Mouse (Mus musculus): ENCODE results near the gene Prrt1.

The Prrt1 gene

DNA sequence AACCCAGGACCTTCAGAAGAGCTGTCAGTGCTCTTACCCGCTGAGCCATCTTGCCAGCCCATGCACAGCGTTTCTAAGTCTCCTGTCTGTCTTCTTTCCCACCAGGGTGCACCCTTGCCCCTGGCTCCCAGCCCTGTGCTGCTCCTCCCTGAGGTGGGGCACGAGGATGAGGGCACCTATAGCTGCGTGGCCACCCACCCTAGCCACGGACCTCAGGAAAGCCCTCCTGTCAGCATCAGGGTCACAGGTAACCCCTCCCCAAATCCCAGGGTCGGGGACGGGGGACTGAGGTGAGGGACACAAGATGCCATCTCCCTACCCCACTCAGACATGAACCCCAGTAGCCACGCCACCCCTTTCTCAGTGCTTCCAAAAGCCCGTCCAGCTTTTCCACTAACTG is 29.4 kb upstream of the Prrt1 start:
- DNase-seq, result no peak

DNA sequence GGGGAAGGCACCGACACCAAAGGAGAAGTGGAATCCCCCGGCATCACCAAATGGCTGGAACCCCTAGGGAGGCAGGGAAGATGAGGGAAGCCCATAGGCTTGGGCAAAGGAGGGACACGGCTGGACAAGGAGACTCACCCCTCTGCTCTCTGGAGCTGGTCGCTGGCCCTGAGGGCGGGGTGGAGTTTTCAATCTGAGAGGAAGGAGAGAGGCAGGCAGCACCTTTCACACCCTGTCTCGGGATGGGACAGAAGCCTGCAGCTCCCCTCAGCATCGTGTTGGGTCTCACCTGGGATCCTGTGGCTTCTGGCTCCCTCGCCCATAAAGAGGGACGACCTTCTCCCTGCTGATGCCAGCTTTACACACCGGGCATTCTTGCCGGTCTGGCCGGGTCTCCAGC is 27.5 kb upstream of the Prrt1 start:
- no peak for DNase-seq

DNA sequence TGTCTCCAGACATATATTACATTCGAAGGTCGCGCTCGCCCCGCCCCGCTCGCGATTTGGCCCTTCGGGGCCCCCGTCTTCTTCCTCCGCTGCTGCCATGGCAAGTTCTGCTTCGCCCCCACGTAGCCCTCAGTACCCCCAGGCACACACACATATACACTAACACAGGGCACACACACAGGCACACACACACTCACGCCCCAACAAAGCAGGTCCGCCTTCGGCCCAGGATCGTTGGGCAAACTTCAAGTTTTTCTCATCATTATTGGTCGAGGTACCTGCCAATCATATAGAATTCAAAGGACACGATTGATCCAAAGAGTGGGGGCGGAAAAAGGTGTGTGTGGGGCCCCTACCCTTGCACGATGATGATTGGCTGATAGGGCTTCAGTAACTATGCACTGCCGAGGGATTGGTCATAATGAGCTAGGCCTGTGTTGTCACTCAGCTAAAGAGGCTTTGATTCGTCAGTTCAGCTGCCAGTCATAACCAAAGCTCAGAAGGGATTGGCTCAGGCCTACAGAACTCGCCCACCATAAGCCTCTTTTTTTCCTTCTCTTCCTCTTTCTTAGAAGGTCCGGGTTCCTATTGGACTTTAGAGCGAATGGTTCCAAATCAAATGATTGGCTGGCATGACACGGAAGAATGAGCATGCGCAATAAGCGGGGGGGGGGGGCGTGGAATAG is 25.8 kb upstream of the Prrt1 start, which contains the start of gene Rnf5:
Rnf5 (minus strand) TSS at position 316 of the 686 bp plus-strand sequence.
- DNase-seq, result peak; percentile 97

GRCm38 (mm10) chr17:34604061-34604508 is 25.2 kb upstream of the Prrt1 start, which contains the start of gene Agpat1:
Gene Agpat1 (plus strand): TSS chr17:34604262.
- DNase-seq, result peak; percentile 97

DNA sequence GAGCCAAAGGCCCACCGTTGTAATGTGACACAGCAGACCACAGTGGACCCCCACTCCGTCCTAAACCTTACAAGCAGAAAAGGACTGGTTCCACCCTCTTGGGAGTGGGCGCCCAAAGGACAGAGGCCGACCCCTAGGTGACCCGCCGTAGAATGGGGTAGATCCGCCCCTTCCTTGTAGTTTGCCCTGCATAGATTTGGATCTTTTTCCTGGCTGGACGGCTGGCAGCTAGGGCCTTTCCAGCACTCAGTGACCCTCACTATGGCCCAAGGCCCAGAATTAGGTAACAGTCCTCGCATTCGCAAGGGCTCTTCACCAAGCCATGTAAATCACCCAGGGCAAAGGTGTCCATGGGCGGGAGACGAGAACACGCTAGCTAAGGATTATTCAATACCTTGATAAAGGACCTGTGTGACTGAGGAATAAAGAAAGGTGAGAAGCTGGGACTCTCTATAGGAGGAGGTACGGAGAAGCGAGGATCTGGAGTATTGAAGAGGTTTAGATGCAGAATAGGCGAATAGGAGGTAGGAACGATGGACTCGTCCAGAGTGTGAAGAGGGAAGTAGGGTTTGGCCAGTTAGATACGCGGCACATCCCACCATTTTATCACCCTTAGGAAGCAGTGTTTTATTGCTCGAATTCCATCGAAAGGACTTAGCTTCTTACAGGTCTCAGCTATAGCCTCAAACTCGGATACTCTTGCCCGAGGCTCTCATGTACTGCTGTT is 24.7 kb upstream of the Prrt1 start:
- peak; percentile 76 for DNase-seq

- DNase-seq, result peak; percentile 98
Observed at GRCm38 (mm10) chr17:34605609-34606008, 23.7 kb upstream of the Prrt1 start.

GRCm38 (mm10) chr17:34606186-34607039 is 22.9 kb upstream of the Prrt1 start:
- no peak for DNase-seq

DNA sequence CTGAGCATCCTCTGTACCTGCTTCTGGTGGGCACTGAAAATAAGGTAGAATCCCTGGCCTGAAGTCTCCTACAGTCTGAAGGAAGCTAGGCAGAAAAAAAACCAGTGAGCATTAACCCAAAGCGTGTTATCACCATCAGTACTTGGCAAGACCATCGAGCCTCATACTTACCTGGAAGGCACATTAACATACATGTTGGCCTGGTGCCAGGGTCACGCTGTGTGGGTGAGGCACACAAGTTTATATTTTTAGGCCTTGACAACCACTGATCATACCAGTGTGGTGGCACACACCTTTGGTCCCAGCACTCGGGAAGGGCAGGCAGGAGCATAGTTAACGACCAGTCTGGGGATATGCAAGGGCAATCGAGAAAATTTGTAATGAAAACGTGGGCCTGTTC is 21.3 kb upstream of the Prrt1 start:
- peak; percentile 35 for DNase-seq

DNA sequence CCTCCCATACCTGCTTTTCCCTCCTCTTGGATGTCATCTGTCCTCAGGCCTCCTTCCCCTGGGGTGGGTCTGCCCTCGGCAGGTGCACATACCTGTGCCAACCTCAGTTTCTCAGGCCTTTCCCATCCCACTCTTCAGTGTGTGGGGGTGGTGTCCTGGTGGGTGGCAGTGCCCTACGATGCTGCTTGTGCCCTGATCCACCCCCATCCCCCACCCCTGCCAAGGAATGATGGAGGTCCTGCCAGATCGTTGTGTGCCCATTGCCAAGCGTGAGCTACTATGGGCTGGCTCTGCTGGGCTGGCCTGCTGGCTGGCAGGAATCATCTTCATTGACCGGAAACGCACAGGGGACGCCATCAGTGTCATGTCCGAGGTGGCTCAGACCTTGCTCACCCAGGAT is 18.3 kb upstream of the Prrt1 start:
- no peak for DNase-seq

- no peak for DNase-seq
Observed at GRCm38 (mm10) chr17:34613054-34613645, 16.2 kb upstream of the Prrt1 start.

DNA sequence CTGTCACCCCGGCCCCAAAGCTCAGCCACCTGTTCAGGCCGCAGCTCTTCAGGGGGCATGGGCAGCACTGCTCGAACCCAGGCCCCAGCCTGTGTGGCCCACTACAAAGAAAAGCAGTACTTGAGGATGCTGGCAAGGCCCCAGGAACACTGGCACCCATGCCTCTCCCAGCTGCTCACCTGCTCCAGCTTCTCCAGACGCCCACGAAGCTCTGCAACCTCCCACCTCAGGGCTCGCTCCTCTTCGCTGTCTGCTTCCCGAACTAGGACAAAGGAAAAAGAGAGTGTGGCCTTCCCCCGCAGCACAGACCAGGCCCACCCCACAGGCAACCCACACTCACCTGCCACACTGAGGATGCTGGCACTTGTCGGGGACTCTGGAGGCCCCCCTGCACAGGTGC is 15.5 kb upstream of the Prrt1 start:
- DNase-seq, result no peak

- no peak for DNase-seq
Observed at GRCm38 (mm10) chr17:34615871-34616270, 13.5 kb upstream of the Prrt1 start, which contains the start of gene Egfl8. Gene Egfl8 (minus strand): TSS chr17:34615971.

DNA sequence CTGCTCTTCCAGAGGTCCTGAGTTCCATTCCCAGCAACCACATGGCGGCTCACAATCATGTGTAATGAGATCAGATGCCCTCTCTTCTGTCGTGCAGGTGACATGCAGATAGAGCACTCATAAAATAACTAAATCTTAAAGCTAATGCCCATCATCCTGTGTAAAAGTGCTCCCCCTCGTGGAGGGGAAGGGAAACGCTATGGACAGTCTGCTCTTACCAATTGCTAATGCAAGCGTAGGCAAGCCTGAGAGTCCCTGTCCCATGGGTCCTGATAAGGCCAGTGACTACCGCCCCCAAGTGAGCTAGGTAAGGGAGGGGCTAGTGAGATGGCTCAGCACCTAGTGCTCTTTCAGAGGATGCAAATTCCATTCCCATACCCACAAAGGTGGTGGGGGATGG is 10.3 kb upstream of the Prrt1 start:
- peak; percentile 82 for DNase-seq

GRCm38 (mm10) chr17:34621006-34621405 is 8.3 kb upstream of the Prrt1 start:
- DNase-seq, result no peak

- DNase-seq, result no peak
Observed at GRCm38 (mm10) chr17:34623161-34623560, 6.2 kb upstream of the Prrt1 start.

DNA sequence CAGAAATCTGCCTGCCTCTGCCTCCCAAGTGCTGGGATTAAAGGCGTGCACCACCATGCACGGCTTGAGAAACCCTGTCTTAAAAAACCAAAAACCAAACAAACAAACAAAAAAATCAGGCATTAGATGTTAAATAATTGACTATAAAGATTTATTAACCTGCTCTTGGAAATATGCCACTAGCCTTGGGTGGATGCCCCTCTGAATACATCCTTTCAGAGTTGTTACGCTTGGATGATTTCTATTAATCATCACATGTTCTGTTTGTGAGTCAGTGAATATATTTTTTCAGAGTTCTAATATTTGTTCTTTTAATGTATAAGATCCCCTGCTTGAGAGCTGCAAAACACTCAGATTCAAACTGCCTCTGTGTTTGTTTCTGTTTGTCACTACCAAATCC is 4.4 kb upstream of the Prrt1 start:
- no peak for DNase-seq

GRCm38 (mm10) chr17:34626062-34626772 is 3.1 kb upstream of the Prrt1 start:
- DNase-seq, result no peak

DNA sequence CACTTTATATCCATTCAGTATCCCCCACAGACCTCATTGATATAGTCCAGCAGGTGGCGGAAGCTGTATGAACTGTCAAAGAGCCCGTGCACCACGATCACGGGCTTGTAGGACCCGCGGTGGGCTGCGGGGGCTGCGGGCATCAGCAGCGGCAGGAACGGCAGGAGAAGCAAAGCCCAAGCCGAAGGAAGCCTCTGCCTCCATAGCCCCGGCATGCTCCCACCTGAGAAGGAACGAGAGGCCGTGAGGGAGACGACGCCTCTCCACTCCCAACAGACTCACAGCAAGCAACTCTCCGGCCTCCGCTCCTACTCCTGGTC is 2.6 kb upstream of the Prrt1 start:
- no peak for DNase-seq

DNA sequence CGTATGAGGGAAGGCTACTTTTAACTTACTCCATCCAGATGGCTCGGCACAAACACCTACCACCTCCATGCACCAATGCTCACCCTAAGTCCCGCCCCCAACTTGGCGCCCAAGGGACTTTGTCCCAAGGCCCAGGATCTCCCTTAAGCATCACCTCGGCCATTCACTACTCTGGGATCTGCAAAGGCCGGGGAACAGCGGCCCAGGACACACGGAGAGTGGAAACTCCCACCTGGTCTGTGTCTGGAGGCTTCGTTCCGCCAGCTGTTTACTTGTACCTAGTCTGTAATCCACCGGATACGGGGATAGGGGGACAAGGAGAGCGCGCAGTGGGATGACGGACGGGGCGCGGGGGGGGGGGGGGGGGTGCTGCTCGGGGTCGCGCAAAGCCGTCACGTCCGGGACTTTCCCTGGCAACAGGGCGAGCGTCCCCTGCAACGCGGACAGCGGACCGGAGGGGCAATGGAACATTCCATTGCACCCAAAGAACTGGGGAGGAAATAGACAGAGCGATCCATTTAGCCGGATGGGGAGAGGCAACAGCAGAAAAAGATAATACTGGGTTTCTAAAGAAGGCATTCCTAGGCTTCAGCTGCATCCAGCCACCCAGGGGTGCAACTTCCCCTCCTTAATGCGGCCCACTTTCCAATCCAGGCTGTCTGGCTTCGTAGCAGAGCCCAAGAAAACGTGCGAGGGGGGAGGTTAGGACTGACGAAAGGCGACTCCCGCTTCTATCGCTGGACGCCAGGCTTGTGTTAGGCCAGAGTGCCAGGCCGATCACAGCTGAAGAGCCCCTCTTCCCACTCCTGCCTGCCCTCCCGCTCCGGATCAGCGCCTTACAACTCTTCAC is 2.0 kb upstream of the Prrt1 start:
- peak; percentile 91 for DNase-seq

GRCm38 (mm10) chr17:34627943-34628643 is 1.2 kb upstream of the Prrt1 start, which contains the start of gene Ppt2:
Gene Ppt2 (minus strand): TSS chr17:34628510.
- DNase-seq, result peak; percentile 79

DNA sequence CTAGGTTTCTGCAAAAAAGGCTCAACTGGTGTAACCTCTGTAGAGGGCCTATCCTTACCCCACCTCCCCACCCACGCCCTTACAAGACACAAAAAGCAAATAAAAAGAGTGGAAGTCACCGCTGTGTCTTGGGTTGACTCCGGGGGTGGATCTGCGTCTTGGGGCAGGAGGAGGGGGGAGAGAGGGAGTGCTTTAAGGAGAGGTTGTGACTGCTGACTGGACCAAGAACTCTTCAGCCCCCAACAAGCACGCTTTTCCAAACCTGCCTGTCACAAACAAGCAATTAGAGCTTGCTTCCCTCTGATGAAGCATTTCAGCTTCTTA is 727 bp upstream of the Prrt1 start:
- no peak for DNase-seq
